Mouse (Mus musculus): ENCODE data around the gene A030005K14Rik.

Gene A030005K14Rik

GRCm38 (mm10) chr1:83034509-83034908 is 24.7 kb downstream of the A030005K14Rik start:
- DNase-seq: no peak

DNA sequence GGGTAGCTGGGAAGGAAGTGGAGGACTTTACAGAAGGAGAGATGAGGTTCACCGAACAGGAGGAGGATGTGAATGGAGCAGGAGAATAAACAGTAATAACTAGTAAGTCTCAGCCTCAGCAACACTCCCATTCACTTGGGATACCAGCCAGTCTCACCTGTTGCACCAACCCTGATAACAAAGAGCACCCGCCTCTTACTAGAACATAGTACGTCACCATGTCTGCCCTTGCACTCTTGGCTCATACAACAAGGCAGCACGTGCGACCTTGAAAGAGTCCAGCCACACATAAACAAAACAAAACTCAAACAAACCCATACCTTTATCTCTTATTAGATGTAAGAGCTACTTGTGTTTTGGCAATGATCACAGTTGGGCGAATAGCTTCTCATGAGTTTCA is 26.7 kb downstream of the A030005K14Rik start:
- DNase-seq: peak in 1 of 2 experiments; percentile 10

GRCm38 (mm10) chr1:83031950-83032349 is 27.2 kb downstream of the A030005K14Rik start:
- DNase-seq: no peak

DNA sequence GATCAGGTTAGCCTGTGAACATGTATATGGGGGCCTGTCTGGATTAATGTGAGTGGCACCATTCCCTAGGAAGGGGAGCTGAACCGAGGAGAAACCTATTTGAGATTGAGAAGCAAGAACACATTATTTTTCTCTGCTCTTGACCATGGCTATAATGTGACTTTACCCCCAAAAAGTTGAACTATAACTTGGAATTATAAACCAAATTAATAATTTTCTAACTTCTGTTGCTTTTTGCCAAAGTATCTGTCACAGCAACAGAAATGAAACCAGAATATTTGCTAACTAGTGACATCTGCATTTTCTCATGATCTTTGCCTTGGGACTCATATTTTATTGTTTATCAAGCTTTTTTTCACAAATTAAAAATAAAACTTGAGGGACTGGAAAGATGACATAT is 42.6 kb downstream of the A030005K14Rik start:
- DNase-seq: no peak

GRCm38 (mm10) chr1:83015329-83015879 is 43.8 kb downstream of the A030005K14Rik start:
- DNase-seq: no peak

DNA sequence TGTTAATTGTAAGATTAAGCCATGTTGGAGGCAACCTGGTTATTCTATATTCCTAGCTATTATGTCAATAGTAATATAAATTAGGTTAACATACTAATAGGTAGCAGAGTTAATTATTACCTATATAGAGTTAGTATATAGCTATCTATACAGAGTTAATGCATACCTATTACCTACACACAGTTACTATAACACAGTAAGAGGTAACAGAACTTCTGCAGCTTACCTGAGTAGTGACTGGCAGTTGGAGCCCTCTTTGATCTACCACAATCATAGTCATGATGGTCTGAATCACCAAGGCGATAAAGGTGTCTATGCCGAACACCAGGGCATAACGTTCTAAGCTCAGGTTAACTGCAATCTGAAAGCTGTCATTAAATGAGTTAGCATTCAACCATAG is 44.7 kb downstream of the A030005K14Rik start:
- DNase-seq: no peak
